Mouse (Mus musculus) intestine, embryonic 16.5 days (tissue): Measurements from ENCODE around the gene Pck1. TPM values are rescaled to one million over a fixed set of nuclear protein-coding genes. Genes with fewer than 3 reads are reported as not detected.
A peak's percentile ranks its signal among the peaks of the same experiment; 100 is the strongest.
"Not testable (repeated sequence)": the region's sequence is repeated elsewhere in the genome, so short reads cannot be mapped to it uniquely, and the experiment has no call there.

Experiments used
- ATAC-seq: fragments of 200-750 bp; cut with Nextera tagmentation; 2 replicates; pipeline ENCODE4 v1.8.0; 2017; ENCODE audit warnings: moderate TSS enrichment, moderate library complexity
- H3K27ac ChIP-seq: fragments of 300-500 bp; sonication (generic); 2 replicates; pipeline ENCODE4 v1.5.1; 2014; ENCODE audit warnings: mild to moderate bottlenecking, low read length
- H3K27me3 ChIP-seq: fragments of 300-500 bp; sonication (generic); replicated peaks from 2 replicates; pipeline ENCODE4 v1.6.1; 2014; ENCODE audit warnings: low read length, control low read depth, mixed read lengths; ENCODE audit not compliant: control insufficient read depth, insufficient read depth
- H3K36me3 ChIP-seq: fragments of 300-500 bp; sonication (generic); 2 replicates; pipeline ENCODE4 v1.6.1; 2014; ENCODE audit warnings: low read length, control low read depth; ENCODE audit not compliant: control insufficient read depth, insufficient read depth
- H3K4me1 ChIP-seq: fragments of 300-500 bp; sonication (generic); 2 replicates; pipeline ENCODE4 v1.6.1; 2014; ENCODE audit warnings: low read length, control low read depth, mixed read lengths; ENCODE audit not compliant: control insufficient read depth, insufficient read depth
- H3K4me2 ChIP-seq: fragments of 300-500 bp; sonication (generic); 2 replicates; pipeline ENCODE4 v1.6.1; 2014; ENCODE audit warnings: low read depth, low read length, control low read depth
- H3K4me3 ChIP-seq: fragments of 300-500 bp; sonication (generic); 2 replicates; pipeline ENCODE4 v1.5.1; 2014; ENCODE audit warnings: mild to moderate bottlenecking, low read length
- H3K9ac ChIP-seq: fragments of 300-500 bp; sonication (generic); 2 replicates; pipeline ENCODE4 v1.6.1; 2014; ENCODE audit warnings: low read depth, low read length
- H3K9me3 ChIP-seq: fragments of 300-500 bp; sonication (generic); 2 replicates; pipeline ENCODE4 v1.6.1; 2016; ENCODE audit warnings: low read length, control low read depth; ENCODE audit not compliant: control insufficient read depth
- WGBS: fragments of 180-500 bp; shearing (Covaris S2); extraction: QIAGEN DNeasy Blood & Tissue Kit; methylation state at CpG from one replicate; pipeline ENCODE4 v1.1.7; 2014; 5-methylcytosine and 5-hydroxymethylcytosine counted together
- polyA plus RNA-seq: library from polyadenylated mRNA; unstranded; fragments of >200 nt; fragmentation: Nextera tagmentation; extraction: Ambion mirVana; gene quantifications from 2 replicates; pipeline ENCODE4 v1.2.1, GENCODE M21; 2015

Pck1 gene
- polyA plus RNA-seq, 1 experiment from 2014 or later = 14.0 TPM

- not testable (repeated sequence) for ATAC-seq, H3K9me3 ChIP-seq, H3K27me3 ChIP-seq, H3K9ac ChIP-seq, H3K4me1 ChIP-seq, H3K27ac ChIP-seq, H3K4me2 ChIP-seq, H3K36me3 ChIP-seq, H3K4me3 ChIP-seq
- 64% methylated on average over 4 of the region's 4 CpGs for WGBS
These were observed 32.7 kb upstream of the Pck1 start for GRCm38 (mm10) chr2:173120117-173120516.

DNA sequence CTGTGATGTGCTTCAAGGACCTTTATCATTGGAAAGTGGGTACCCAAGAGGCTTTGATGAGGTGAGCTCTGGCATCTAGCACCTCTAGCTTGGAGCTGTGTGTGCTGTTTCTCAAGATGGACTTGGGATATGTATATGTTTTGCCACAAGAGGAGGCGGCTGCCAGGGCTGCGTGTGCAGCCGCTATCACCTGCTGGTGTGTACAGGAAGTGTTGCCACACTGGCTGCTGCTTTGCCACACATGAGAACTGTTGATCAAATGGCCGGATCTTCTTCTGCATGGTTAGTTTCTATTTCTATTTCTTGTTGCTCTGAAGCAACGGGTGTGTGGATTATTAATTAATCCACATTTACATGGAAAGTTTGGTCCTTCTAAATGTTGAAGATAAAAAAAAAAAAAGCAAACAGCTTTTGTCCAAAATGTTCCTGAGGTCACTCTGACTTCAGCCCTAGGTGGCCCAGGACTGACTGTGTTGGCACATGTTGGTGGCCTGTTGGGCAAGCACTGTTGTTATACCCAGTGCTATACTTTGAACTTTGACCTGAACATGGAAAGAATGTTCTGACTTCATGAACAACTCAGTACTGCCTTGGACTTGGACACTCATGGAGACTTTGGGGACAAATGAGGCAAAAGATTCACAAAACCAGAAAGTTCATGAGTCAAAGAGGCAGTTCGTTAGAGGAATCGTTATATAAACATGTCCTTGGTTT, 28.7 kb upstream of the Pck1 start:
- H3K27me3 ChIP-seq = 0 out of 2 replicates have a peak, but pooled peaks cover 2% of the 10 kb centered on the region
- ATAC-seq = peak; percentile 53; the same call in 1 of the 2 replicates
- H3K4me1 ChIP-seq = no peaks in the 10 kb centered on the region
- no peak overlapping the region for H3K4me3 ChIP-seq
- no peak overlapping the region for H3K9ac ChIP-seq
- no peak overlapping the region for H3K4me2 ChIP-seq
- no peaks in the 10 kb centered on the region for H3K36me3 ChIP-seq
- WGBS = 86% methylated on average over 7 of the region's 7 CpGs
- no peak overlapping the region for H3K27ac ChIP-seq
- 0 out of 2 replicates have a peak, but pooled peaks cover 3% of the 10 kb centered on the region for H3K9me3 ChIP-seq

DNA sequence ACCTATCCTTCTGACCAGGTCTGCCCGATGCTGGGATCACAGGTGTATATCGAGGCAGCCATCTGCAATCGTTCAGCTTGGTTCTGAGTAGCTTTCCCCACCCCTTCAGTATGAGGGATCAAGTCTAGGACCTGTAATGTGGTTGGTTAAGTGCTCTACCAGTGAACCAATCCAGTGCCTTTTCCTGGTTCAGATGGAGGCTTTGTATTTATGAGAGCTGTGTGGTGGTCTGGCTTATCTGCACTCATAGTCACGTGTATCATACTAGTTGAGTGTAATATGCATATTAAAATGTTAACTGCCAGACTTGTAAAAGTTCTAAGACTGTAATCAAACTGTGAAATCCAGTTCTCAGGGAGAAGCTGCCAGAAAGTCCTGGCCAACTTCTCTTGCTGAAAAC, 26.5 kb upstream of the Pck1 start:
- 81% methylated on average over 4 of the region's 4 CpGs for WGBS
- no peaks in the 10 kb centered on the region for H3K27me3 ChIP-seq
- H3K4me3 ChIP-seq = no peak overlapping the region
- no peak overlapping the region for H3K9ac ChIP-seq
- no peak overlapping the region for H3K4me2 ChIP-seq
- no peak for ATAC-seq
- no peaks in the 10 kb centered on the region for H3K36me3 ChIP-seq
- H3K4me1 ChIP-seq = no peaks in the 10 kb centered on the region
- 0 out of 2 replicates have a peak, but pooled peaks cover 3% of the 10 kb centered on the region for H3K9me3 ChIP-seq
- H3K27ac ChIP-seq = no peak overlapping the region

- Histone ChIP-seq H3K9ac (no peak overlapping the region), H3K4me2 (no peak overlapping the region), H3K4me3 (no peak overlapping the region), H3K27me3 (no peaks in the 10 kb centered on the region), H3K9me3 (0 out of 2 replicates have a peak, but pooled peaks cover 3% of the 10 kb centered on the region), H3K4me1 (no peaks in the 10 kb centered on the region), H3K36me3 (no peaks in the 10 kb centered on the region), H3K27ac (no peak overlapping the region)
- 0 out of 2 replicates have a peak, but pooled peaks have one; percentile 20 for ATAC-seq
- 64% methylated on average over 2 of the region's 2 CpGs for WGBS
These were observed 23.7 kb upstream of the Pck1 start for GRCm38 (mm10) chr2:173129111-173129510.

- Histone ChIP-seq H3K4me3 (no peak overlapping the region), H3K9me3 (no peaks in the 10 kb centered on the region), H3K9ac (no peak overlapping the region), H3K4me1 (no peaks in the 10 kb centered on the region), H3K4me2 (no peak overlapping the region), H3K36me3 (no peaks in the 10 kb centered on the region), H3K27me3 (no peaks in the 10 kb centered on the region), H3K27ac (no peak overlapping the region)
- ATAC-seq = no peak
- WGBS = 73% methylated on average over 13 of the region's 13 CpGs
These were observed 20.6 kb upstream of the Pck1 start for GRCm38 (mm10) chr2:173132262-173132661.

DNA sequence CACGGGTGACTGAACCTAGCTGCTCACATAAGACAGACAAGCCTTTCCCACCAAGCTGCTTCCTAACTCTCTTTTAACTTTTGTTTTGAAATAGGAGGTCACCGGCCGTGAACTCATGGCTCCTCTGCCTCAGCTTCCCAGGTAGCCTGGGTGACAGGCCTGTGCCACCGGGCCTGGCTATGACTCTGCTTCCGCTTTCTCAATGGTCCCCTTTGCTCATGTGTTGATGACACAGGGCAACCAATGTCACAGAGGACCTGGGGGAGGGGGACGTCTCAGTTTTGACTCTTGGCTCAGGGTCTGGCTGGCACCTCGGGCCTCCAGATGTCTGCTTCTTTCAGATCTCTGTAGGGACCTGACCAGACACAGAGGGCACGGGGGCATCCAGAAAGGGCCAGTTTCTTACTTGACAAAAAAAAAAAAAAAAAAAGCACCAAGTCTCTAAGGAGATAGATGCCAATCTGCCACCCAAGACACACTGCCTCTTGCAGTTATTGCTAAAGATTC, 20.0 kb upstream of the Pck1 start:
- Histone ChIP-seq H3K27ac (no peak overlapping the region), H3K36me3 (no peaks in the 10 kb centered on the region), H3K27me3 (no peaks in the 10 kb centered on the region), H3K9me3 (no peaks in the 10 kb centered on the region), H3K4me2 (no peak overlapping the region), H3K9ac (no peak overlapping the region), H3K4me1 (no peaks in the 10 kb centered on the region), H3K4me3 (no peak overlapping the region)
- no peak for ATAC-seq
- whole genome bisulfite sequencing = 76% methylated on average over 8 of the region's 8 CpGs

- ATAC-seq = no peak
- 51% methylated on average over 9 of the region's 9 CpGs for WGBS
- Histone ChIP-seq H3K4me1 (no peaks in the 10 kb centered on the region), H3K4me2 (no peak overlapping the region), H3K36me3 (no peaks in the 10 kb centered on the region), H3K27me3 (no peaks in the 10 kb centered on the region), H3K9ac (no peak overlapping the region), H3K4me3 (no peak overlapping the region), H3K27ac (no peak overlapping the region), H3K9me3 (no peaks in the 10 kb centered on the region)
These were observed 18.2 kb upstream of the Pck1 start for GRCm38 (mm10) chr2:173134695-173135094.

- H3K36me3 ChIP-seq = no peaks in the 10 kb centered on the region
- H3K4me1 ChIP-seq = no peaks in the 10 kb centered on the region
- no peak overlapping the region for H3K4me3 ChIP-seq
- no peak overlapping the region for H3K9ac ChIP-seq
- no peak overlapping the region for H3K4me2 ChIP-seq
- no peak for ATAC-seq
- H3K9me3 ChIP-seq = no peaks in the 10 kb centered on the region
- H3K27me3 ChIP-seq = no peaks in the 10 kb centered on the region
- H3K27ac ChIP-seq = no peak overlapping the region
- WGBS = 54% methylated on average over 15 of the region's 15 CpGs
These were observed 14.3 kb upstream of the Pck1 start for GRCm38 (mm10) chr2:173138323-173139239.

- Histone ChIP-seq H3K27ac (no peak overlapping the region), H3K4me3 (no peak overlapping the region), H3K27me3 (no peaks in the 10 kb centered on the region), H3K36me3 (no peaks in the 10 kb centered on the region), H3K9ac (0 out of 2 replicates have a peak overlapping the region, but pooled peaks have one; percentile 5), H3K4me2 (no peak overlapping the region), H3K9me3 (no peaks in the 10 kb centered on the region), H3K4me1 (peaks cover 4% of the 10 kb centered on the region; the same call in 1 of the 2 replicates)
- WGBS = 59% methylated on average over 11 of the region's 11 CpGs
- ATAC-seq = no peak
These were observed 9.2 kb upstream of the Pck1 start for GRCm38 (mm10) chr2:173143611-173144010.
